Mouse (Mus musculus): ENCODE results near the gene Pcdh9. TPM values are rescaled to one million over a fixed set of nuclear protein-coding genes. Genes with fewer than 3 reads are reported as not detected.

Pcdh9 gene
- total and polyA plus RNA-seq, 3 experiments, result 0.22 TPM; not detected in 2

DNA sequence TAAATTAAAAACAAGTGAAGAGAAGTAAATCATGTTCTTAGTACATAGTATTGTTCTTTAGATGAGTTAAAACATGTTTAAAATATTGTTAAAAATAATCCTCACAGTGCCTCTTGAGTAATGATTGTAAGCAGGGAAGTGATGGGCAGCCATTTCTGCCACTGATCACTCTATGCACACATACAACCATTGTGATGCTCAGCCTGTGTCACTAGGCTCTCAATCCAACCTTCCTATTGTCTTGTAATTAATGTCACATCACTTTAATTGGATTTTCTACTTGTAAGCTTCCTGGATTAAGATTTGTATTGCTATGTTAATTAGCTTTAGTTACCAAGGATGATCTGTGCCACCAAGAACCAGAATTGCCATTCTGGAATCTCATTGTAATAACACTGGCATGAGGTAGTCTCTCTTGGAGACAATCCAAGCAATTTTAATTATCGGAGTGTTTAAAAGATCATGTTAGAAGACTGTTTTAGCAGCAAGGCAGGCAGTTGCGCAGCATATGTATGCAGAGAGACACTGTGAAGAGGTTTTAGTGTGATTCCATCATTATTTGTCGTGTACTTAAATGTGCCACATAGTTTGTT lies 305.0 kb downstream of the Pcdh9 start:
- H3K27me3 ChIP-seq (ENCODE audit: insufficient read depth, low read length), result no peaks in the 10 kb centered on the region
- ATAC-seq (ENCODE audit: extremely low read depth, insufficient number of reproducible peaks, low FRiP score, poor library complexity, severe bottlenecking), result no peak
- no peaks in the 10 kb centered on the region for H3K36me3 ChIP-seq (replicated peaks)
- no peaks in the 10 kb centered on the region for H3K9me3 ChIP-seq (replicated peaks)
- H3K4me3 ChIP-seq (ENCODE audit: low read depth, low read length), result no peak overlapping the region
- H3K4me1 ChIP-seq (ENCODE audit: insufficient read depth, low read depth, low read length), result no peaks in the 10 kb centered on the region
- no peak for DNase-seq (ENCODE audit: low spot score)
- TF ChIP-seq CTCF (IDR thresholded peaks at IDR 0.05; ENCODE audit: low read depth, low read length), result no peak
- no peak for TF ChIP-seq GATA2 (IDR thresholded peaks at IDR 0.05; ENCODE audit: borderline replicate concordance, low read depth, low read length)
- no peak for TF ChIP-seq TAL1 (conservative IDR thresholded peaks at IDR 0.05; ENCODE audit: low read depth, low read length)
- TF ChIP-seq POLR2AphosphoS5 (IDR thresholded peaks at IDR 0.05; ENCODE audit: insufficient replicate concordance, low read depth, low read length), result no peak
- TF ChIP-seq GATA1 (IDR thresholded peaks at IDR 0.05; ENCODE audit: borderline replicate concordance, low read length), result no peak

DNA sequence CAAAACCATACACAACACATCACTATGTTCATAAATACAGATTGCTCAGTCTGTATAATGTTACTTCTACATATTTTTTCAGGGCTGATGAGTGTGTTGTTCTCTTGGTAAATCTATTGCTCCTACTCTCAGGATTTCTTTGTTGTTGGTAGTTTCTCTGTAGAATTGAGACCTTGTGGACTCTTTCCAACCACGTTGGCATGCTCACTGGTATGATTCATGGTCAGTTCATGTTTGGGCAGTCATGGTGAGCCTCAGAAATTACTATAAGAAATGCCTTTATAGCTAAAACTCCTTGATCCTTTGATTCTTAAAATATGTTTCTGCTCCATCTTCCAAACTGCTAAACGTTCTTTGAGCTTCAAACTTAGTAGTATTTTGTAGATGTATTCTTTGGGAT lies 326.1 kb downstream of the Pcdh9 start:
- ATAC-seq (ENCODE audit: extremely low read depth, insufficient number of reproducible peaks, low FRiP score, poor library complexity, severe bottlenecking) (no peak), DNase-seq (ENCODE audit: low spot score) (no peak)
- no peaks in the 10 kb centered on the region for H3K27me3 ChIP-seq (ENCODE audit: insufficient read depth, low read length)
- no peak overlapping the region for H3K4me3 ChIP-seq (ENCODE audit: low read depth, low read length)
- no peaks in the 10 kb centered on the region for H3K36me3 ChIP-seq (replicated peaks)
- TF ChIP-seq CTCF (IDR thresholded peaks at IDR 0.05; ENCODE audit: low read depth, low read length) (no peak), GATA1 (IDR thresholded peaks at IDR 0.05; ENCODE audit: borderline replicate concordance, low read length) (no peak), POLR2AphosphoS5 (IDR thresholded peaks at IDR 0.05; ENCODE audit: insufficient replicate concordance, low read depth, low read length) (no peak), GATA2 (IDR thresholded peaks at IDR 0.05; ENCODE audit: borderline replicate concordance, low read depth, low read length) (no peak), TAL1 (conservative IDR thresholded peaks at IDR 0.05; ENCODE audit: low read depth, low read length) (no peak)
- no peaks in the 10 kb centered on the region for H3K4me1 ChIP-seq (ENCODE audit: insufficient read depth, low read depth, low read length)
- peaks cover 4% of the 10 kb centered on the region; the same call in 1 of the 2 replicates for H3K9me3 ChIP-seq (replicated peaks)

DNA sequence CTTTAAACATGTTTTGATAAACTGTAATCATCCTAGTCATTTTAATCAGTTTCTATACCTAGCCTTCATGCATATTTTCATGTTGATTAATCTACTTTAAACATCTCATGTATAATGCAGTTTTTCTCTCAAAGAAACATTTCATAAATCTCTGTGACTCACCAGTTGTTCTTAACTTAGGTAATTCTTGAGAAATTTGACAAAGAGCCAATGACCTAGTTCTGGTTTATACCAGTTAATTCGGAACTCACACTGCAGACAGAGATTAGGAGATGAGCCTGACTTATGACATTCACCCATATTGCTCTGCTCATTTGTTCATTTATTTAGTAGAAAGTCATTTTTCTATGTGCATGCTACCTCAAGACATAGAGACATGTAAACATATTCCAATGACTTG lies 328.9 kb downstream of the Pcdh9 start:
- Histone ChIP-seq H3K36me3 (replicated peaks) (no peaks in the 10 kb centered on the region), H3K9me3 (replicated peaks) (peaks cover 6% of the 10 kb centered on the region; the same call in 1 of the 2 replicates), H3K27me3 (ENCODE audit: insufficient read depth, low read length) (no peaks in the 10 kb centered on the region), H3K4me3 (ENCODE audit: low read depth, low read length) (no peak overlapping the region), H3K4me1 (ENCODE audit: insufficient read depth, low read depth, low read length) (no peaks in the 10 kb centered on the region)
- TF ChIP-seq TAL1 (conservative IDR thresholded peaks at IDR 0.05; ENCODE audit: low read depth, low read length), result no peak
- TF ChIP-seq GATA1 (IDR thresholded peaks at IDR 0.05; ENCODE audit: borderline replicate concordance, low read length), result no peak
- TF ChIP-seq CTCF (IDR thresholded peaks at IDR 0.05; ENCODE audit: low read depth, low read length), result no peak
- no peak for TF ChIP-seq POLR2AphosphoS5 (IDR thresholded peaks at IDR 0.05; ENCODE audit: insufficient replicate concordance, low read depth, low read length)
- TF ChIP-seq GATA2 (IDR thresholded peaks at IDR 0.05; ENCODE audit: borderline replicate concordance, low read depth, low read length), result no peak
- ATAC-seq (ENCODE audit: extremely low read depth, insufficient number of reproducible peaks, low FRiP score, poor library complexity, severe bottlenecking) (no peak), DNase-seq (ENCODE audit: low spot score) (no peak)

DNA sequence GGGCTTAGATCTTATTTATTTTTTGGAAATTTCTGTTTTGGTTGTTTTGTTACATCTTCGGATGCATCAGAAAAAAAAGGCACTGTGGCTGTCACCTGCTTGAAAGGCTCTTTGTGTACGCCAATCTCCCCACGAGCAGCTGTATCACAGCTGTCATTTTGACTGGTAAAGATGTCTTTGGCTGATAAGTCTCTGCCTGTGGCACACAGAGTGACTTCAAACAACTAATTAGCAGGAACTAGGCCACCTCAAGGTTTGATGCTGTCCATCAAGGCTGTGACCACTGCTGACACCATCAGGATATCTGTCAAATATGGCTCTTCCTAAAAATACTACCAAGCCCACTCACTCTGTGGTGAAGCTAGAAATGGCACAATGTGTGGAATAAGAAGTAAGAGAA lies 336.7 kb downstream of the Pcdh9 start:
- Histone ChIP-seq H3K4me1 (ENCODE audit: insufficient read depth, low read depth, low read length) (no peaks in the 10 kb centered on the region), H3K4me3 (ENCODE audit: low read depth, low read length) (no peak overlapping the region), H3K27me3 (ENCODE audit: insufficient read depth, low read length) (no peaks in the 10 kb centered on the region), H3K36me3 (replicated peaks) (no peaks in the 10 kb centered on the region), H3K9me3 (replicated peaks) (peaks cover 3% of the 10 kb centered on the region; the same call in 1 of the 2 replicates)
- DNase-seq (ENCODE audit: low spot score) (no peak), ATAC-seq (ENCODE audit: extremely low read depth, insufficient number of reproducible peaks, low FRiP score, poor library complexity, severe bottlenecking) (no peak)
- TF ChIP-seq GATA1 (IDR thresholded peaks at IDR 0.05; ENCODE audit: borderline replicate concordance, low read length), result no peak
- TF ChIP-seq CTCF (IDR thresholded peaks at IDR 0.05; ENCODE audit: low read depth, low read length), result no peak
- no peak for TF ChIP-seq POLR2AphosphoS5 (IDR thresholded peaks at IDR 0.05; ENCODE audit: insufficient replicate concordance, low read depth, low read length)
- TF ChIP-seq TAL1 (conservative IDR thresholded peaks at IDR 0.05; ENCODE audit: low read depth, low read length), result no peak
- TF ChIP-seq GATA2 (IDR thresholded peaks at IDR 0.05; ENCODE audit: borderline replicate concordance, low read depth, low read length), result no peak

DNA sequence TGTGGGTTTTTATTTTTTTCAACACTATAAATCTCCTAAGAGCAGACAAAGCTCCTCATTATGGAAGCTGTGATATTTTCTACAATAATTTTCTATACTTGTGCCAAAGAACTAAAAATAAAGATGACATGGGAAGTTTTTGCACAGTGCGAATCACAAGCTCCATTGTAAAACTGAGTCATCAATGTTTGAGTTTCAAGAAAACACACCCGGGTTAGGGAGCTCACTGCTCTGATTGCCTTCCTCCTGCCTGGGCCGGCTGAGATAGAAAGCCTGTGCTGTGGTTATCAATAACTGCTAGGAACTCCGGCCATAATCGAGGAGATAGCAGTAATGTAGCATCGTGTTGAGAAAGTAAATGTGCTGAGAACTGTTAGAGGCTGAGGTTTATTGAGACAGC lies 344.9 kb downstream of the Pcdh9 start:
- Histone ChIP-seq H3K9me3 (replicated peaks) (peaks cover 4% of the 10 kb centered on the region), H3K36me3 (replicated peaks) (no peaks in the 10 kb centered on the region), H3K4me1 (ENCODE audit: insufficient read depth, low read depth, low read length) (no peaks in the 10 kb centered on the region), H3K4me3 (ENCODE audit: low read depth, low read length) (no peak overlapping the region), H3K27me3 (ENCODE audit: insufficient read depth, low read length) (no peaks in the 10 kb centered on the region)
- TF ChIP-seq GATA2 (IDR thresholded peaks at IDR 0.05; ENCODE audit: borderline replicate concordance, low read depth, low read length), result no peak
- no peak for TF ChIP-seq CTCF (IDR thresholded peaks at IDR 0.05; ENCODE audit: low read depth, low read length)
- no peak for TF ChIP-seq TAL1 (conservative IDR thresholded peaks at IDR 0.05; ENCODE audit: low read depth, low read length)
- TF ChIP-seq POLR2AphosphoS5 (IDR thresholded peaks at IDR 0.05; ENCODE audit: insufficient replicate concordance, low read depth, low read length), result no peak
- no peak for TF ChIP-seq GATA1 (IDR thresholded peaks at IDR 0.05; ENCODE audit: borderline replicate concordance, low read length)
- DNase-seq (ENCODE audit: low spot score) (no peak), ATAC-seq (ENCODE audit: extremely low read depth, insufficient number of reproducible peaks, low FRiP score, poor library complexity, severe bottlenecking) (no peak)

DNA sequence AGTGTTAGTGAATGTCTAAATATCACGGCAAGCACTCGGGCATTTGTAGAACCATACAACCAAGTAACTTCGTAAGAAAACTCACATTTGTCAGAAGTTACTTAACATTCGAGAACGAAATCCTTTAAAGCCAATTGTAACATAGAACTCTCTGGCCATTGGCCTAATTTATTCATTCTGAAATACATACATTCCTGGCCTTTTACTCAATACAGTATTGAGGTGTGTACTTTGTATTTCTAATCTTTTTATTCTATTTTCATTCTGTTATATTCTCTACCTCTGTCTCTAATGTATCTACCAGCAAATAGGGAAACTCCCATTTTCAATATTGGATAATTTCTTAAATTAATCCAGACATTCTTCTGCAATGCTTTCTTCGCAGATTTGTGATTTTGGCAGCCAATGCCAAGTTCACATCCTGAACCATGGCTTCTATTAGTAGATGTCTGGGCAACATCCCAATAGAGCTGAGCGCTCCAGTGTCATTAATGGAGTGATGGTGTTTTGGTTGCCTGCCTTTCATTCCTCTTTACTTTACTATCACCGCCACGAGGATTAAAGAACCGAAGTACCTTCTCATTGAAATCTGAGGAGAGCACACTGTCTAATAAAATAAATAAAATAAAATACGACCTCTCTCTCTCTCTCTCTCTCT lies 346.4 kb downstream of the Pcdh9 start:
- no peak overlapping the region for H3K4me3 ChIP-seq (ENCODE audit: low read depth, low read length)
- H3K4me1 ChIP-seq (ENCODE audit: insufficient read depth, low read depth, low read length), result no peaks in the 10 kb centered on the region
- DNase-seq (ENCODE audit: low spot score), result no peak
- ATAC-seq (ENCODE audit: extremely low read depth, insufficient number of reproducible peaks, low FRiP score, poor library complexity, severe bottlenecking), result no peak
- TF ChIP-seq CTCF (IDR thresholded peaks at IDR 0.05; ENCODE audit: low read depth, low read length) (no peak), GATA2 (IDR thresholded peaks at IDR 0.05; ENCODE audit: borderline replicate concordance, low read depth, low read length) (no peak), GATA1 (IDR thresholded peaks at IDR 0.05; ENCODE audit: borderline replicate concordance, low read length) (no peak), POLR2AphosphoS5 (IDR thresholded peaks at IDR 0.05; ENCODE audit: insufficient replicate concordance, low read depth, low read length) (no peak), TAL1 (conservative IDR thresholded peaks at IDR 0.05; ENCODE audit: low read depth, low read length) (no peak)
- H3K36me3 ChIP-seq (replicated peaks), result no peaks in the 10 kb centered on the region
- no peaks in the 10 kb centered on the region for H3K27me3 ChIP-seq (ENCODE audit: insufficient read depth, low read length)
- peaks cover 4% of the 10 kb centered on the region for H3K9me3 ChIP-seq (replicated peaks)

Measured in G1E (cell line).